Mouse (Mus musculus): ENCODE data around the gene Samd9l.

DNA sequence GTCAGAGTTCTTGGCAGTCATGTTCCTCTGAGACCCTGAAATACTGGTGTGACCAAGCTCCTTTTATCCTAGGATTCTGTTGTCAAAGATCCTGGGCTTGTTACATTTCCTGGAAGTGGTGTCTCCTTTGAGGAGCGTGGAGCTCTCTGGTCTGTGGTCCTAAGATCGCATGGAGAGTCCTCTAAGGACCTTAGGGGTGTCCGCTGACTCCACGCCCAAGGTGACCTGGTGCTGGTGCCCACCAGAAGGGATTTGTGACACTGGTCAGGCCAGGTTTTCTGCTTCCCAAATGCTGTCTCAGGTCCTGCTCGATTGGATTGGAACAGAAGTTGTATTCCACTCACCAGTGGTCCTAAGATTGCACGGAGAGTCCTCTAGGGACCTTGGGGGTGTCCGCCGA, 29.8 kb downstream of the Samd9l start:
- TF ChIP-seq CTCF (conservative IDR thresholded peaks at IDR 0.05; ENCODE audit: insufficient read depth, insufficient read length, low read depth, low read length) = no peak
- no peak for TF ChIP-seq POLR2A (IDR thresholded peaks at IDR 0.05; ENCODE audit: low read depth, low read length)
